Mouse (Mus musculus) adrenal gland, adult 8-10 months (tissue): ENCODE data around the gene Adamts14. TPM values are rescaled to one million over a fixed set of nuclear protein-coding genes. Genes with fewer than 3 reads are reported as not detected.

ENCODE experiments used
- total RNA-seq, 4 experiments: library from RNA; stranded (reverse); gene quantifications; 2 replicates each; pipeline ENCODE4 v1.2.4; 2022

The Adamts14 gene
- total RNA-seq, 4 experiments from 2014 or later: 1.7 to 3.9 (median 1.9) TPM

Other genes with a start within 250 kb of the Adamts14 start
- gene Pcbd1, start 184.1 kb downstream of the Adamts14 start, total RNA-seq: 10 to 100 TPM; 20.5 to 34.0 (median 28.3) TPM
- gene Sgpl1, start 125.7 kb downstream of the Adamts14 start, total RNA-seq: 10 to 100 TPM; 78.8 to 83.6 (median 81.8) TPM
- not detected for gene Tbata, start 101.5 kb downstream of the Adamts14 start, total RNA-seq
- under 1 TPM; 0.21 to 0.61 (median 0.31) TPM for gene Prf1, start 24.4 kb upstream of the Adamts14 start, total RNA-seq
- 10 to 100 TPM; 13.2 to 24.9 (median 19.0) TPM for gene Pald1, start 110.1 kb upstream of the Adamts14 start, total RNA-seq
- not detected for gene Nodal, start 144.5 kb upstream of the Adamts14 start, total RNA-seq
- gene Eif4ebp2, start 179.2 kb upstream of the Adamts14 start, total RNA-seq: 100 to 1,000 TPM in 1 of 4 experiments, 10 to 100 TPM in 3; 82.0 to 113 (median 91.2) TPM
- 10 to 100 TPM; 11.9 to 29.3 (median 17.8) TPM for gene Lrrc20, start 202.4 kb upstream of the Adamts14 start, total RNA-seq